Mouse (Mus musculus) hindlimb bud, embryonic 11.5 days (tissue): ENCODE data around the gene Lrpprc.

Experiments
- DNase-seq: peaks from one replicate; pipeline ENCODE4 v3.0.0-alpha.2; 2012; ENCODE audit warnings: low read depth, low spot score; ENCODE audit errors: extremely low spot score

Lrpprc gene

GRCm38 (mm10) chr17:84672376-84673369 is 117.9 kb downstream of the Lrpprc start:
- DNase-seq: no peak

- no peak for DNase-seq
These were observed 122.7 kb downstream of the Lrpprc start for GRCm38 (mm10) chr17:84667848-84668247.

- no peak for DNase-seq
These were observed 124.9 kb downstream of the Lrpprc start for GRCm38 (mm10) chr17:84665691-84666090.

DNA sequence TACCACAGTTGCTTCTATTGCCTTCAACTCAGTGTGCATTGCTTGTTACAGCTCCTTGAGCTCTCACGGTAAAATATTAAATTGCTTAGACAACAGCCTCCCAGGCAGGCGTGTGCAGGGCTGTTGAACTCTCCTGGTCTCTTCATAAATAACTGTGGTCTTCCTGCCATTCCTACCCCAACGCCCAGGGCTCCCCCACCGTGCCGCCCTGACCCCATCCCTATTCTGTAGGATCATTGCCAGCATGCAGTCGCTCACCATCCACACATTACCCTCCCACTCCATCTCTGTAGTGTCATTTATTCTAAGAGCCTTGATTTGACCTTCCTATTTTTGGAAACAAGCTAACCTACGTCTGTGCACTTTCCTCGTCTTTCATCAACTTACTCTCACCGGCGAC is 125.5 kb downstream of the Lrpprc start:
- DNase-seq: no peak

DNA sequence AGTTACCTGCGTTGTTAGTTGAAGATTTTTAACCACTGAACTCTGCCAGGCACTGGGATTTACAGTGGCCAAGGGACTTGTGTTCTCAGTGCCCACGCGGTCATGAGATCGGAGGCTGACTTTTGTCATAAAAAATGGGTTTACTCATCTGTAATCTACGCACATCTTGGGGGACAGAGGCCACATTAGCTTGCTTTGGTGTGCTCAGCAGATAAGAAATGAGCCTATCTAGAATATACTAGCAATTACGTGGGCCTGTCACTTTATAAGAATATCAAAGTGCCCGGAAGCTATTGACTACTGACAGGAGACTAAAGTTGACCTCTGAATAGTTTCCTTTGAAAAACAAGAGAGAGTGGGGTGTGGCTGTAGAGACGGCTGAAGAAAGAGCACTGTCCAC is 131.6 kb downstream of the Lrpprc start:
- DNase-seq: no peak

DNA sequence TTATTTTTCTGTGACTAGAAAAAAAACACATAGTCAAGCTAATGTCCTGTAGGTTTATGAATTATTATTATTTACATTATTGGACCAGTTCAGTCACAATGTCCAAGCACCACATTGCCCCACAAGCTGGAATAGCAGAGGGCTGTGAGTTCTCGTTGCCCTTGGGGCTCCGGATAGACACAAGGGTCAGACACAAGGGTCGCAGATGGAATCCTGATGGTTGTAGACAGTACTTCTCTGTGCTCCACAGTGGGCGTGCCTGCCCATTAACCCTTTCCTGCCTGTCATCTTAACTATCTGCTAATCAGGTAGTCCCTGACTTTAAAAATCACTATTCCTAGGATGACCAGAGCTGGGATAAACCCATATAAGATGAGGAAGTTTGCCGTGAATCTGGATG is 132.4 kb downstream of the Lrpprc start:
- no peak for DNase-seq

DNA sequence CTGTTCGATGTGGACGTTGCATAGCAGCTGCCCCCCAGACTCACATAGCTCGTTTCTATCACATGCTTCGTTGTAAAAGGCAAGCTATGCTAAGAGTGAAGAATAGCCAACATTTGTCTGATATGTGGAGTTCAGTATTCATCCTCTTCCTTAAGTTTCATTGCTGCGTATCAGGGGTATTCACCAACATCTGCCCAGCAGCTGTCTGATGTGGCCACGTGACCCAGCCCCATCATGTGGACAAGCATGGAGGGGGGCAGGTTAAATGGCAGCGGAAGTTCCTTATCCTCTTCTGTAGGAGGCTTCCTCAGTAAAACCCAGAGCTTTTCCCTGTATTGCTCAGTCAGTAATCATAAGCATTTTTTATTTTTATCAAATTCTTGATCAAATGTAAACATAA is 132.8 kb downstream of the Lrpprc start:
- DNase-seq: no peak

DNA sequence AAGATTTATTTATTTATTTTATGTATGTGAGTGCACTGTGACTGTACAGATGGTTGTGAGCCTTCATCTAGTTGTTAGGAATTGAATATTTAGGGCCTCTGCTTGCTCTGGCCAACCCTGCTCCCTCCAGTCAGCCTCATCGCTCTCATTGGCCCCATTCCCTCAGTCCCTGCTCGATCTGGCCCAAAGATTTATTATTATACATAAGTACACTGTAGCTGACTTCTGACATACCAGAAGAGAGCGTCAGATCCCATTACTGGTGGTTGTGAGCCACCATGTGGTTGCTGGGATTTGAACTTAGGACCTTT is 133.2 kb downstream of the Lrpprc start:
- DNase-seq: no peak

GRCm38 (mm10) chr17:84656653-84657421 is 133.8 kb downstream of the Lrpprc start:
- DNase-seq: no peak

- no peak for DNase-seq
These were observed 134.4 kb downstream of the Lrpprc start for GRCm38 (mm10) chr17:84656205-84656604.
